Mouse (Mus musculus): ENCODE results near the gene Pias3. TPM values are rescaled to one million over a fixed set of nuclear protein-coding genes. Genes with fewer than 3 reads are reported as not detected.
"Not testable (repeated sequence)": the region's sequence is repeated elsewhere in the genome, so short reads cannot be mapped to it uniquely, and the experiment has no call there.

Gene Pias3
- total RNA-seq, 2 experiments from 2014 or later = 30.7 to 33.3 TPM

GRCm38 (mm10) chr3:96684151-96684821 is 11.9 kb upstream of the Pias3 start:
- DNase-seq (ENCODE audit: low spot score in 2 of 2) = no peak

GRCm38 (mm10) chr3:96684822-96685156 is 11.4 kb upstream of the Pias3 start:
- DNase-seq (ENCODE audit: low spot score in 2 of 2) = no peak

GRCm38 (mm10) chr3:96686057-96686456 is 10.1 kb upstream of the Pias3 start:
- not testable (repeated sequence) for DNase-seq (ENCODE audit: low spot score in 2 of 2)

GRCm38 (mm10) chr3:96688854-96689253 is 7.3 kb upstream of the Pias3 start:
- DNase-seq (ENCODE audit: low spot score in 2 of 2) = no peak

- no peak for DNase-seq (ENCODE audit: low spot score in 2 of 2)
Measured at GRCm38 (mm10) chr3:96690298-96690697, 5.9 kb upstream of the Pias3 start.

- DNase-seq (ENCODE audit: low spot score in 2 of 2) = peak; percentile 41 to 72
Measured at GRCm38 (mm10) chr3:96692506-96692905, 3.7 kb upstream of the Pias3 start.

GRCm38 (mm10) chr3:96693579-96693978 is 2.6 kb upstream of the Pias3 start:
- no peak for DNase-seq (ENCODE audit: low spot score in 2 of 2)

- peak; percentile 91 for DNase-seq (ENCODE audit: low spot score in 2 of 2)
Measured at GRCm38 (mm10) chr3:96696766-96697732, 865 bp downstream of the Pias3 start.

GRCm38 (mm10) chr3:96698993-96699690 is 3.0 kb downstream of the Pias3 start:
- DNase-seq (ENCODE audit: low spot score in 2 of 2) = no peak

- DNase-seq (ENCODE audit: low spot score in 2 of 2) = no peak
Measured at GRCm38 (mm10) chr3:96700376-96700775, 4.2 kb downstream of the Pias3 start.

- DNase-seq (ENCODE audit: low spot score in 2 of 2) = no peak
Measured at GRCm38 (mm10) chr3:96701003-96701402, 4.8 kb downstream of the Pias3 start.

GRCm38 (mm10) chr3:96704778-96705177 is 8.6 kb downstream of the Pias3 start:
- DNase-seq (ENCODE audit: low spot score in 2 of 2) = peak in 1 of 2 experiments; percentile 33

GRCm38 (mm10) chr3:96706217-96706616 is 10.0 kb downstream of the Pias3 start:
- DNase-seq (ENCODE audit: low spot score in 2 of 2) = no peak

GRCm38 (mm10) chr3:96706984-96707383 is 10.8 kb downstream of the Pias3 start:
- no peak for DNase-seq (ENCODE audit: low spot score in 2 of 2)

- DNase-seq (ENCODE audit: low spot score in 2 of 2) = peak; percentile 82 to 86
Measured at GRCm38 (mm10) chr3:96707903-96708683, 11.9 kb downstream of the Pias3 start, which contains the start of gene Nudt17. Nudt17 (minus strand) TSS chr3:96708562.

- no peak for DNase-seq (ENCODE audit: low spot score in 2 of 2)
Measured at GRCm38 (mm10) chr3:96708684-96709064, 12.5 kb downstream of the Pias3 start.

- DNase-seq (ENCODE audit: low spot score in 2 of 2) = no peak
Measured at GRCm38 (mm10) chr3:96714286-96714685, 18.1 kb downstream of the Pias3 start.

GRCm38 (mm10) chr3:96715854-96716253 is 19.7 kb downstream of the Pias3 start:
- DNase-seq (ENCODE audit: low spot score in 2 of 2) = no peak

GRCm38 (mm10) chr3:96719173-96719572 is 23.0 kb downstream of the Pias3 start:
- peak in 1 of 2 experiments; percentile 47 for DNase-seq (ENCODE audit: low spot score in 2 of 2)

- DNase-seq (ENCODE audit: low spot score in 2 of 2) = peak; percentile 96 to 97
Measured at GRCm38 (mm10) chr3:96727343-96727827, 31.2 kb downstream of the Pias3 start, which contains the start of the genes Polr3c and Rnf115. Polr3c (minus strand) TSS chr3:96727628. Rnf115 (plus strand) TSS chr3:96727664.

Data from gastrocnemius, postnatal 4 days (tissue).